Mouse (Mus musculus) forebrain, embryonic 14.5 days (tissue): Measurements from ENCODE around the gene Slamf6. TPM values are rescaled to one million over a fixed set of nuclear protein-coding genes. Genes with fewer than 3 reads are reported as not detected.

ENCODE experiments used
- ATAC-seq: fragments of 200-750 bp; cut with Nextera tagmentation; 2 replicates; pipeline ENCODE4 v1.8.0; 2017; ENCODE audit warnings: mild to moderate bottlenecking, moderate library complexity
- DNase-seq: peaks from one replicate; pipeline ENCODE4 v3.0.0-alpha.2; 2015; ENCODE audit warnings: low spot score
- H3K27ac ChIP-seq: fragments of 300-500 bp; sonication (generic); 2 replicates; pipeline ENCODE4 v1.5.1; 2014; ENCODE audit warnings: low read depth, mild to moderate bottlenecking, control low read depth, low read length, moderate library complexity
- H3K27me3 ChIP-seq: fragments of 300-500 bp; sonication (generic); replicated peaks from 2 replicates; pipeline ENCODE4 v1.6.1; 2014; ENCODE audit warnings: low read length, control low read depth, mixed read lengths; ENCODE audit not compliant: control insufficient read depth, insufficient read depth
- H3K36me3 ChIP-seq: fragments of 300-500 bp; sonication (generic); 2 replicates; pipeline ENCODE4 v1.6.1; 2014; ENCODE audit warnings: low read length, control low read depth; ENCODE audit not compliant: control insufficient read depth, insufficient read depth
- H3K4me1 ChIP-seq: fragments of 300-500 bp; sonication (generic); 2 replicates; pipeline ENCODE4 v1.6.1; 2014; ENCODE audit warnings: antibody characterized with exemption, low read length, control low read depth; ENCODE audit not compliant: control insufficient read depth, insufficient read depth
- H3K4me2 ChIP-seq: fragments of 300-500 bp; sonication (generic); 2 replicates; pipeline ENCODE4 v1.6.1; 2014; ENCODE audit warnings: mild to moderate bottlenecking, control low read depth, low read length
- H3K4me3 ChIP-seq: fragments of 300-500 bp; sonication (generic); 2 replicates; pipeline ENCODE4 v1.5.1; 2014; ENCODE audit warnings: low read depth, low read length, control low read depth
- H3K9ac ChIP-seq: fragments of 300-500 bp; sonication (generic); 2 replicates; pipeline ENCODE4 v1.6.1; 2014; ENCODE audit warnings: mild to moderate bottlenecking, low read length, control low read depth, moderate library complexity
- H3K9me3 ChIP-seq: fragments of 300-500 bp; sonication (generic); replicated peaks from 2 replicates; pipeline ENCODE4 v1.6.1; 2016; ENCODE audit warnings: low read length, control low read depth, mixed read lengths; ENCODE audit not compliant: control insufficient read depth
- WGBS: fragments of 180-500 bp; shearing (Covaris S2); extraction: QIAGEN DNeasy Blood & Tissue Kit; methylation state at CpG from one replicate; pipeline ENCODE4 v1.1.7; 2014; 5-methylcytosine and 5-hydroxymethylcytosine counted together
- polyA plus RNA-seq: library from polyadenylated mRNA; unstranded; fragments of >200 nt; fragmentation: Nextera tagmentation; extraction: Ambion mirVana; gene quantifications from 2 replicates; pipeline ENCODE4 v1.2.1, GENCODE M21; 2014

Slamf6 gene
- polyA plus RNA-seq, 1 experiment from 2014 or later = not detected

DNA sequence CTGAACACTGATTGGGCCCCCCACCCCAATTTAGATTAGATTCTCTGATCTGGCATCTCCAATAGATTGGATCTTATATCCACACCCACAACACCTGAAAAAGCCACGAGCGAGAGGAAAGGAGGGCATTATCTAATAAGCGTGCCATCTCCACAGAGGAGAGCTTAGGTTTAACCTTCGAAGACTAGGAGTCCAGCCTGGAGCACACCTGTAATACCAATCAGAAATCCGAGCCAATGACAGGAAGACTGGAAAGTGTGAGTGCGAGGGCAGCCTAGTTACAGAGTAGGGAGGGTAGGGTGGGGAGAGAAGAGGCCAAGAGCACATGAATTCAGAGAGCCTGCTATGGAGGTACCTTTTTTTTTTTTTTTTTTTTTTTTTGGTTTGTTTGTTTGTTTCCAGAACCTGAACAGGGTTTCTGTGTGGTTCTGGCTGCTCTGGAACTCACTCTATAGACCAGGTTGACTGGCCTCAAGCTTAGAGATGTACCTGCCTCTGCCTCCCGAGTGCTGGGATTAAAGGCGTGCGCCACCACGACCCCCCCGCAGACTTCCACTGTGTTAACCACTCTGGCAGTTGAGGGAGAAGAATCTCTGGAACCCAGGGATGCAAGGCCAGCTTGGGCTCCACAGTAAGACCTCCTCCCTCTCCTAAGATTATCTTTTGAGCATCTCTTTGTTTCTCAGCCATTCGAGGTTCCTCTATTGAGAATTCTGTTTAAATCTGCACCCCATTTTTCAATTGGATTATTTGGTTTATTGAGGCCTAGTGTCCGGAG lies 81.7 kb downstream of the Slamf6 start:
- WGBS = 94% methylated on average over 13 of the region's 13 CpGs
- no peak overlapping the region for H3K27ac ChIP-seq
- H3K4me2 ChIP-seq = no peak overlapping the region
- ATAC-seq (no peak), DNase-seq (no peak)
- H3K27me3 ChIP-seq = no peaks in the 10 kb centered on the region
- H3K4me1 ChIP-seq = no peaks in the 10 kb centered on the region
- H3K9me3 ChIP-seq = no peaks in the 10 kb centered on the region
- no peak overlapping the region for H3K4me3 ChIP-seq
- no peak overlapping the region for H3K9ac ChIP-seq
- peaks cover 29% of the 10 kb centered on the region for H3K36me3 ChIP-seq

GRCm38 (mm10) chr1:172000641-172001040 lies 83.3 kb downstream of the Slamf6 start:
- peaks cover 46% of the 10 kb centered on the region for H3K36me3 ChIP-seq
- peak; percentile 76 for DNase-seq
- WGBS = 49% methylated on average over 3 of the region's 3 CpGs
- ATAC-seq = peak; percentile 61
- H3K9me3 ChIP-seq = no peaks in the 10 kb centered on the region
- H3K9ac ChIP-seq = no peak overlapping the region
- no peak overlapping the region for H3K4me3 ChIP-seq
- no peaks in the 10 kb centered on the region for H3K27me3 ChIP-seq
- no peaks in the 10 kb centered on the region for H3K4me1 ChIP-seq
- H3K4me2 ChIP-seq = no peak overlapping the region
- H3K27ac ChIP-seq = no peak overlapping the region

DNA sequence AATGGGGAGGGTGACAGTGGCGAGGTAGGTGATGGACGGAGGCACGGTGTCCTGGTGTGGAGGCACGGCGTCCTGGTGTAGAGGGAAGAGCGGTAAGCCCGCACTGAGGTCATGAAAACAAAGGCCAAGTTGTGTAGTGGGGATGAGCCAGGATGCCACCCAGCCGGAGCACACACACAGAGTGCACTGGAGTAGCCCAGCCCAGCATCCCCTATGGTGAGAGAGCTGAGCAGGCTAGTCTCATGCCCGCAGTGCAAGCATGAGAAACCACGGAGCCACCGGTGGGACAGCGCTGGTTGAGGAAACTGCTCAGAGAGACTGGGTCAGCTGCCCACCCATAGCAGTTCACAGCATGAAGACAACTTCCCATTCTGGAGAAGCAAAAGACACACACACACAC lies 84.3 kb downstream of the Slamf6 start:
- H3K9ac ChIP-seq = peak overlapping the region; percentile 7; the same call in 1 of the 2 replicates

More for the DNA sequence above, 84.3 kb downstream of the Slamf6 start:
- H3K27ac ChIP-seq = peak overlapping the region; percentile 45
- WGBS = 57% methylated on average over 12 of the region's 12 CpGs
- no peak for DNase-seq
- no peaks in the 10 kb centered on the region for H3K9me3 ChIP-seq
- H3K36me3 ChIP-seq = peaks cover 56% of the 10 kb centered on the region
- H3K4me1 ChIP-seq = no peaks in the 10 kb centered on the region
- no peak overlapping the region for H3K4me3 ChIP-seq
- peak; percentile 45 for ATAC-seq
- no peaks in the 10 kb centered on the region for H3K27me3 ChIP-seq
- H3K4me2 ChIP-seq = no peak overlapping the region

Other genes with a start within 250 kb of the Slamf6 start
- gene Cd48, start 235.5 kb upstream of the Slamf6 start, polyA plus RNA-seq = 0.90 and 1.1 TPM in 2 replicates
- gene Slamf1, start 150.4 kb upstream of the Slamf6 start, polyA plus RNA-seq = 0.22 TPM in 2 replicates
- 1.2 and 1.4 TPM in 2 replicates for gene Cd84, start 77.8 kb upstream of the Slamf6 start, polyA plus RNA-seq
- gene Gm10521, start 21.9 kb upstream of the Slamf6 start, polyA plus RNA-seq = not detected in 2 replicates
- gene Vangl2, start 110.9 kb downstream of the Slamf6 start, polyA plus RNA-seq = 45.1 and 55.8 TPM in 2 replicates
- gene Nhlh1, start 140.1 kb downstream of the Slamf6 start, polyA plus RNA-seq = 4.5 and 7.4 TPM in 2 replicates
- 123 and 148 TPM in 2 replicates for gene Copa, start 165.0 kb downstream of the Slamf6 start, polyA plus RNA-seq
- 81.3 and 93.7 TPM in 2 replicates for gene Ncstn, start 165.3 kb downstream of the Slamf6 start, polyA plus RNA-seq
- 159 TPM in 2 replicates for gene Pex19, start 209.2 kb downstream of the Slamf6 start, polyA plus RNA-seq
- gene Dcaf8, start 230.6 kb downstream of the Slamf6 start, polyA plus RNA-seq = 76.1 and 83.1 TPM in 2 replicates